Mouse (Mus musculus): ENCODE results near the gene Fam81b.

DNA sequence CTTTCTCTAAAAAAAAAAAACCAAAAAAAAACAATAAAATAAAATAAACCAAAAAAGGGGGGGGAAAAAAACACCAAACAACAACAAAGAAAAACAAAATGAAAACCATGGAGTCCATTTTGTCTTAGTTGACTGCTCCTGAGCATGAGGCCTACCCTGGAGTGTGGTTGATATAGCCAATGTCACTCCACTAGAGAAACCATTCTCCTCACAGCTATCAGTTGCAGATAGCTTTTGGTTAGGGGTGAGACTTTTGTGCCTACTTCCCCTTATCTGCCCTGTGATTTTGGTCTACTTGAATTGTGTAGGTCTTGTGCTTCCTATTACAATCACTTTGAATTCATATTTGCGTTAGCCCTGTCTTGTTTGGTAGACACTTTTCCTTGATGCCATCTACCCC, 147.4 kb downstream of the Fam81b start:
- TF ChIP-seq CTCF (conservative IDR thresholded peaks at IDR 0.05 in 1 of 2, IDR thresholded peaks at IDR 0.05 in 1 of 2; ENCODE audit: low read depth in 2 of 2, low read length in 2 of 2) (no peak), POLR2A (IDR thresholded peaks at IDR 0.05; ENCODE audit: low read depth, low read length) (no peak), MAX (IDR thresholded peaks at IDR 0.05; ENCODE audit: low read length) (no peak), HCFC1 (IDR thresholded peaks at IDR 0.05; ENCODE audit: low read depth, low read length) (no peak), SIN3A (IDR thresholded peaks at IDR 0.05; ENCODE audit: low read length) (no peak), CHD1 (IDR thresholded peaks at IDR 0.05; ENCODE audit: low read depth, low read length) (no peak), EP300 (IDR thresholded peaks at IDR 0.05; ENCODE audit: low read length) (no peak), ZC3H11A (IDR thresholded peaks at IDR 0.05; ENCODE audit: low read depth, low read length) (no peak), MAFK (IDR thresholded peaks at IDR 0.05; ENCODE audit: insufficient replicate concordance, low read length) (no peak), UBTF (IDR thresholded peaks at IDR 0.05; ENCODE audit: low read depth, low read length) (no peak), MAZ (IDR thresholded peaks at IDR 0.05; ENCODE audit: low read depth, low read length) (no peak), POLR2AphosphoS2 (IDR thresholded peaks at IDR 0.05; ENCODE audit: low read depth, low read length) (no peak)

Measured in CH12.LX (cell line).